Mouse (Mus musculus) lung, adult 2 months (tissue): ENCODE measurements around the gene Zbtb25.

Experiments
- CTCF ChIP-seq: fragments of 200-500 bp; IDR thresholded peaks from 2 replicates; pipeline ENCODE4 v1.5.1; 2011; ENCODE audit warnings: mild to moderate bottlenecking, low read length, control low read depth; ENCODE audit not compliant: insufficient read depth
- POLR2A ChIP-seq: fragments of 200-500 bp; IDR thresholded peaks from 2 replicates; pipeline ENCODE4 v1.6.1; 2011; ENCODE audit warnings: low read depth, mild to moderate bottlenecking, control low read depth, low read length, borderline replicate concordance; ENCODE audit errors: extremely low read depth

- no peak for TF ChIP-seq CTCF
- TF ChIP-seq POLR2A: no peak
Observed at GRCm38 (mm10) chr12:76311951-76312350, 57.5 kb downstream of the Zbtb25 start.
